Mouse (Mus musculus) ES-E14 (cell line): ENCODE results near the gene Ttbk1. TPM values are rescaled to one million over a fixed set of nuclear protein-coding genes. Genes with fewer than 3 reads are reported as not detected.

ENCODE experiments used
- DNase-seq: peaks from one replicate; pipeline ENCODE4 v3.0.0-alpha.2; 2013; ENCODE audit warnings: low read depth, low spot score
- H3K27ac ChIP-seq: 2 replicates; pipeline ENCODE4 v1.5.1; 2012; ENCODE audit warnings: low read depth, mild to moderate bottlenecking, low read length, moderate library complexity, mixed read lengths; ENCODE audit not compliant: poor library complexity, insufficient read depth, severe bottlenecking
- H3K36me3 ChIP-seq: 2 replicates; pipeline ENCODE4 v1.6.1; 2012; ENCODE audit warnings: mild to moderate bottlenecking, low read length, moderate library complexity, mixed read lengths; ENCODE audit not compliant: control insufficient read depth, poor library complexity, insufficient read depth, severe bottlenecking
- H3K4me1 ChIP-seq, 2 experiments: fragments of 150-350 bp in 1 of 2; sonication (generic) in 1 of 2; 2 replicates each; pipeline ENCODE4 v1.6.1; 2012; ENCODE audit warnings: low read length in 2 of 2, mild to moderate bottlenecking in 1 of 2, mixed read lengths in 1 of 2; ENCODE audit not compliant: control insufficient read depth in 2 of 2, insufficient read depth in 2 of 2, poor library complexity in 1 of 2
- H3K4me3 ChIP-seq, 2 experiments: fragments of 150-350 bp in 1 of 2; sonication (generic) in 1 of 2; 2 replicates each; pipeline ENCODE4 v1.5.1; 2012; ENCODE audit warnings: low read length in 2 of 2, low read depth in 1 of 2, mild to moderate bottlenecking in 1 of 2, mixed read lengths in 1 of 2; ENCODE audit not compliant: insufficient read depth in 1 of 2, poor library complexity in 1 of 2, severe bottlenecking in 1 of 2
- H3K9ac ChIP-seq: 2 replicates; pipeline ENCODE4 v1.6.1; 2012; ENCODE audit warnings: low read depth, mild to moderate bottlenecking, low read length, mixed read lengths; ENCODE audit not compliant: poor library complexity, insufficient read depth, severe bottlenecking
- H3K9me3 ChIP-seq: fragments of 150-350 bp; sonication (generic); 2 replicates; pipeline ENCODE4 v1.6.1; 2012; ENCODE audit warnings: low read depth, mild to moderate bottlenecking, low read length; ENCODE audit not compliant: control insufficient read depth, insufficient read depth
- CHD2 ChIP-seq: IDR thresholded peaks from 2 replicates; pipeline ENCODE4 v1.6.1; 2014; ENCODE audit warnings: mild to moderate bottlenecking, low read depth, low read length, inconsistent platforms
- HCFC1 ChIP-seq: IDR thresholded peaks from 2 replicates; pipeline ENCODE4 v1.6.1; 2012; ENCODE audit warnings: low read length, inconsistent platforms, borderline replicate concordance; ENCODE audit not compliant: insufficient read depth
- MAFK ChIP-seq: IDR thresholded peaks from 2 replicates; pipeline ENCODE4 v1.6.1; 2014; ENCODE audit warnings: mild to moderate bottlenecking, low read depth, low read length, inconsistent platforms; ENCODE audit not compliant: insufficient read depth
- ZC3H11A ChIP-seq: IDR thresholded peaks from 2 replicates; pipeline ENCODE4 v1.6.1; 2012; ENCODE audit warnings: low read depth, mild to moderate bottlenecking, inconsistent platforms, low read length, borderline replicate concordance
- ZNF384 ChIP-seq: IDR thresholded peaks from 2 replicates; pipeline ENCODE4 v1.6.1; 2012; ENCODE audit warnings: low read depth, low read length, inconsistent platforms
- in situ Hi-C, 2 experiments: fragments of 600-800 bp; cut with MboI; formaldehyde crosslinking; loops; one replicate each; pipeline ENCODE4 v1.15.1; 2025; ENCODE audit warnings: low sequenced_read_pairs in 2 of 2, inconsistent platforms in 1 of 2; ENCODE audit not compliant: unreplicated experiment in 2 of 2
- total RNA-seq: library from RNA; depleted of rRNA; stranded (reverse); fragments of 300-350 nt; gene quantifications from 2 replicates; pipeline ENCODE4 v1.2.3, GENCODE M21; 2012

Gene Ttbk1
- total RNA-seq, 1 experiment: 0.98 TPM

DNA sequence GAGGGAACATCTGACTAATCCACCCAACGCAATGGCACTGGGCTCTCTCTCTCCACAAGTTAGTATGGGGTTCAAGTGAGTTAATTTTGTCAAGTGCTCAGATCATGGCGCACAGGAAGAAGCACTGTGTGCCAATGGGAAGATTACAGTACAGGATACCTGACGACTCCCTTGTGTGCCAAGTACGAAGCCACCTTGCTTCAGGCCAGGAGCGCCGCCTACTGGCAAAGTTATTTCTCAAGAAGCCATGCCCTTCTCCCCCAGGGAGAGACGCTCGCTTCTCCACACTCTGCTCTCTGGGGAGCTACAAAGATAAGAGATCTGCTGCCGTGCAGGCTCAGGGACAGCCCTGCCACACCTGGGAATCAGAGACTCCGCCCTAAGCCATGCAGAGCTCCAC lies 29.7 kb downstream of the Ttbk1 start:
- Histone ChIP-seq H3K4me3 (no peak overlapping the region), H3K9ac (no peak overlapping the region), H3K27ac (no peak overlapping the region), H3K4me1 (peaks cover 6 to 43% of the 10 kb centered on the region in 2 experiments), H3K36me3 (no peaks in the 10 kb centered on the region), H3K9me3 (no peaks in the 10 kb centered on the region)
- peak; percentile 78 for DNase-seq
- in situ Hi-C loops: no loop called here
- peak; percentile 36; the same call in 1 of the 2 replicates for TF ChIP-seq ZC3H11A
- no peak for TF ChIP-seq HCFC1
- no peak for TF ChIP-seq CHD2

DNA sequence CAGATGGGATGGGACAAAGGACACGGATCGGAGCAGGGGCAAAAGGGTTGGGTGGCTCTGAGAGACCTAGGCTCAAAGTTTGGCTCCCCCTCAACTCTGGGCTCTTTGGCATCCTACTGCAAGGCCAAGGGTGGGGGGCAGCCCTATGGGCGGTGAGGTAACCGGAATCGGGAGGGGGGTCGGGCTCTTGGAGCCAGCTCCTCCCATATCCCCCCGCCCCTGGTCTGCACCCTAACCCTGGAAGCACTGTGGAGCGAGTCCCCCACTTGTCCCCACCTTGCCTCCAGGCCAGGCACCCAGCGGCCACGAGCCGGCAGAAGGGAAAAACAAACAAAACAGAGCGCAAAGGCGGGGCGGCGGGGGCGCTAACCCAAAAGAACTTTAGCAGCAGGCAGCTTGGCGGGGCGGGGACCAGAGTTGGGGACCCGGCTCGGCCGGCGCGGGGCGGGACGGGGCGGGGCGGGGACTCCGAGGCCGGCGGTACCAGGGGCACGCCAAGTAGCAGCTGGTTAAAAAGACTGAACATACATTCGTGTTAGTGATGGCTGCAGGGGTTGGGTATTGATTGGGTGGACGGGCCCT lies 32.3 kb downstream of the Ttbk1 start:
- Histone ChIP-seq H3K4me3 (peak overlapping the region; percentile 61 to 67), H3K9me3 (no peaks in the 10 kb centered on the region), H3K27ac (no peak overlapping the region), H3K4me1 (peaks cover 6 to 39% of the 10 kb centered on the region in 2 experiments), H3K36me3 (no peaks in the 10 kb centered on the region), H3K9ac (peak overlapping the region; percentile 20)
- no peak for DNase-seq
- in situ Hi-C loops: no loop called here
- TF ChIP-seq MAFK (no peak), CHD2 (no peak), ZNF384 (no peak), ZC3H11A (no peak), HCFC1 (no peak)

DNA sequence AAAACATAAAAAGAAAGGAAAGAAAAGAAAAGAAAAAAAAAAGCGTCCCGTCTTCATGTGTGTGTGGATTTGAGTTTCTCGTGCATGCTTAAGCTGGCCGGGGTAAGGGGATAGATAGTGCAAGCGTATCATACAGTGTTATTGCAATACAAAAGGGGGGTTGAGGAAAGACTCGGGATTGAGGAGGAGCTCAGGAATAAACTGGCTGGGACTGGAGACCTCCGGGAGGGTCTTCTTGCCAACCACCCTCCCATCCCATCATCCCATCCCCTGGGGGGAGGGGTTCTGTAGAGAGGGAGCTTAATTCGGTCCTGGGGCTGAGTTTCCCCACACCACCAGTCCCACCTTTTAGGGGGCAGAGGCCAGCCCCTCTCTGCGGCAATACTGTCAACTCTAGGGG lies 32.9 kb downstream of the Ttbk1 start:
- in situ Hi-C loops: no loop called here
- H3K9me3 ChIP-seq: no peaks in the 10 kb centered on the region
- H3K4me1 ChIP-seq: peaks cover 6 to 35% of the 10 kb centered on the region in 2 experiments
- H3K9ac ChIP-seq: no peak overlapping the region
- no peak for DNase-seq
- H3K36me3 ChIP-seq: no peaks in the 10 kb centered on the region
- peak overlapping the region; percentile 61 to 67; a peak in 3 of 4 replicates for H3K4me3 ChIP-seq
- H3K27ac ChIP-seq: no peak overlapping the region
- no peak for TF ChIP-seq ZNF384
- TF ChIP-seq CHD2: no peak
- no peak for TF ChIP-seq MAFK
- no peak for TF ChIP-seq HCFC1
- TF ChIP-seq ZC3H11A: no peak

DNA sequence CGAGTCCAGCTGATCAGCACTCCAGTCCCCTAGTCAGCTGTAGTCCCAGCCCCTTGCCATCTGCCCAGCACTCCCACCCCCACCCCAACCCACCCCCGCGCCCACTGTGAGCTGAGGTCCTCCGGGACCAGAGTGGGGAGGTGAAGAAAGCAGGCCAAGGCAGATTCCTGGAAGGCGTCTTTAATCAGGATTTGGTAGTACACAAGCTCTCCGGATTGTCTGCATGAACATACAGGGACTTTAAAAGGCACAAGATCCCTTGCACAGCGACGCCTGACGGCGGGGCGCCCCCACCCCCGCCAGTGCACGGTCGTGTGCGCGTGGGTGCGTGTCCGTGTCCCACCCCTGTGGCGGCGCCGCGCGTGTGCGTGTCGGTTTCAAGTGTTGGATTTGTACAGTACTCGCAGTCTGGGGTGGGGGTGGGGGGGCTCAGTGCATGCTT lies 33.5 kb downstream of the Ttbk1 start:
- Histone ChIP-seq H3K27ac (no peak overlapping the region), H3K36me3 (no peaks in the 10 kb centered on the region), H3K9ac (no peak overlapping the region), H3K4me3 (peak overlapping the region; percentile 39 to 43; a peak in 2 of 4 replicates), H3K4me1 (peaks cover 6 to 35% of the 10 kb centered on the region in 2 experiments), H3K9me3 (no peaks in the 10 kb centered on the region)
- no peak for TF ChIP-seq HCFC1
- TF ChIP-seq MAFK: no peak
- no peak for TF ChIP-seq ZC3H11A
- TF ChIP-seq ZNF384: no peak
- no peak for TF ChIP-seq CHD2
- in situ Hi-C loops: no loop called here
- DNase-seq: no peak
